Mouse (Mus musculus): ENCODE measurements at regions not wholly inside any gene's neighbourhood (a gene's known extent, or its start where the extent isn't known, plus 50 kb on each side); places are given as distances from the start of the nearest gene placed in this dataset.

- Histone ChIP-seq H3K4me3 (ENCODE audit: insufficient read depth, low read length) (no peak overlapping the region), H3K4me1 (ENCODE audit: control insufficient read depth, insufficient read depth, low read length) (peaks cover 2% of the 10 kb centered on the region; the same call in 1 of the 2 replicates), H3K27ac (ENCODE audit: insufficient read depth, low read length) (no peak overlapping the region)
- TF ChIP-seq POLR2A (IDR thresholded peaks at IDR 0.05; ENCODE audit: extremely low read depth, insufficient read depth, low read length) (no peak), CTCF (IDR thresholded peaks at IDR 0.05; ENCODE audit: extremely low read depth, insufficient read depth, low read length) (no peak)
Measured at GRCm38 (mm10) chr6:101518904-101519701, 141.4 kb upstream of the Pdzrn3 start.

- no peak overlapping the region for H3K4me3 ChIP-seq (ENCODE audit: insufficient read depth, low read length)
- H3K4me1 ChIP-seq (ENCODE audit: control insufficient read depth, insufficient read depth, low read length), result peaks cover 2% of the 10 kb centered on the region; the same call in 1 of the 2 replicates
- no peak overlapping the region for H3K27ac ChIP-seq (ENCODE audit: insufficient read depth, low read length)
- no peak for TF ChIP-seq CTCF (IDR thresholded peaks at IDR 0.05; ENCODE audit: extremely low read depth, insufficient read depth, low read length)
- no peak for TF ChIP-seq POLR2A (IDR thresholded peaks at IDR 0.05; ENCODE audit: extremely low read depth, insufficient read depth, low read length)
Measured at GRCm38 (mm10) chr6:101517584-101517983, 139.9 kb upstream of the Pdzrn3 start.

DNA sequence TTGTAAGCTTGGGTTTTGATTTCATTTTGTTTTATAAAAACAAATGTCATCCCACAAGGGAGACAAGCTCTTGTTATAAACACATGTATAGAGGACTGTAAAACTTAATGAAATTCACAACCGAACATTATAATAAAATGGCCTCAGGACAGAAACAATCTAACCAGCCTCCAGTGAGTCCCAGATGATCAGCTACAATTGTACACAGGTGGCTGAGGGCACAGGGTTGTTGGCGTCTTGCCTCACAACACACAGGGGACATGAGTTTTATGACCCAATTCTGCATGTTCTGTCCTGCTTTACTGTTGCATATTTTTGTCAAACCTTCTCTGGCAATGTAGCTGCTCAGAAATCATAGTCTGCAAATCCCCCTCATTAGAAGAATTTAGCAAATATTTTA is 136.0 kb upstream of the Pdzrn3 start:
- TF ChIP-seq CTCF (IDR thresholded peaks at IDR 0.05; ENCODE audit: extremely low read depth, insufficient read depth, low read length), result no peak
- no peak for TF ChIP-seq POLR2A (IDR thresholded peaks at IDR 0.05; ENCODE audit: extremely low read depth, insufficient read depth, low read length)
- H3K4me3 ChIP-seq (ENCODE audit: insufficient read depth, low read length), result no peak overlapping the region
- no peak overlapping the region for H3K27ac ChIP-seq (ENCODE audit: insufficient read depth, low read length)
- no peaks in the 10 kb centered on the region; the same call in 1 of the 2 replicates for H3K4me1 ChIP-seq (ENCODE audit: control insufficient read depth, insufficient read depth, low read length)

GRCm38 (mm10) chr6:101502149-101502548 is 124.5 kb upstream of the Pdzrn3 start:
- Histone ChIP-seq H3K4me1 (ENCODE audit: control insufficient read depth, insufficient read depth, low read length) (peaks cover 4% of the 10 kb centered on the region), H3K27ac (ENCODE audit: insufficient read depth, low read length) (no peak overlapping the region; the same call in 1 of the 2 replicates), H3K4me3 (ENCODE audit: insufficient read depth, low read length) (no peak overlapping the region)
- TF ChIP-seq POLR2A (IDR thresholded peaks at IDR 0.05; ENCODE audit: extremely low read depth, insufficient read depth, low read length), result no peak
- TF ChIP-seq CTCF (IDR thresholded peaks at IDR 0.05; ENCODE audit: extremely low read depth, insufficient read depth, low read length), result no peak

DNA sequence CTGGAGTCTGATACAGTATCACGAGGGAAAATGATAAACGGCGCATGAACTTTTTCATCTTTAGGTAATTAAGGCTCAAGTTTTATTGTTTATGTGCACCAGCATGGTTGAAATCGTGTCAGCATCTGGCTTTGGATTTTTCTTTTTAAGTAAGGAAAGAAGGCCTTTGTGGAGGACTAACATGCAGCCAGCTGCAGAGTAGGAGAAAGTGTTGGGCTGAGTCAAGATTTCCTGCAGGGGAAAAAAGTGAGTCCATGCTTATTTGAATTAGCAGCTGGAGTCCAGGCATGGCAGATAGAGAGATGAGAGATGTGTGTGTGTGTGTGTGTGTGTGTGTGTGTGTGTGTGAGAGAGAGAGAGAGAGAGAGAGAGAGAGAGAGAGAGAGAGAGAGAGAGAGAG is 124.0 kb upstream of the Pdzrn3 start:
- Histone ChIP-seq H3K27ac (ENCODE audit: insufficient read depth, low read length) (peak overlapping the region; percentile 56), H3K4me1 (ENCODE audit: control insufficient read depth, insufficient read depth, low read length) (peaks cover 4% of the 10 kb centered on the region), H3K4me3 (ENCODE audit: insufficient read depth, low read length) (no peak overlapping the region)
- TF ChIP-seq POLR2A (IDR thresholded peaks at IDR 0.05; ENCODE audit: extremely low read depth, insufficient read depth, low read length) (no peak), CTCF (IDR thresholded peaks at IDR 0.05; ENCODE audit: extremely low read depth, insufficient read depth, low read length) (no peak)

- TF ChIP-seq POLR2A (IDR thresholded peaks at IDR 0.05; ENCODE audit: extremely low read depth, insufficient read depth, low read length) (no peak), CTCF (IDR thresholded peaks at IDR 0.05; ENCODE audit: extremely low read depth, insufficient read depth, low read length) (no peak)
- H3K4me3 ChIP-seq (ENCODE audit: insufficient read depth, low read length), result no peak overlapping the region
- no peak overlapping the region for H3K27ac ChIP-seq (ENCODE audit: insufficient read depth, low read length)
- peaks cover 4% of the 10 kb centered on the region for H3K4me1 ChIP-seq (ENCODE audit: control insufficient read depth, insufficient read depth, low read length)
Measured at GRCm38 (mm10) chr6:101500202-101500601, 122.5 kb upstream of the Pdzrn3 start.

DNA sequence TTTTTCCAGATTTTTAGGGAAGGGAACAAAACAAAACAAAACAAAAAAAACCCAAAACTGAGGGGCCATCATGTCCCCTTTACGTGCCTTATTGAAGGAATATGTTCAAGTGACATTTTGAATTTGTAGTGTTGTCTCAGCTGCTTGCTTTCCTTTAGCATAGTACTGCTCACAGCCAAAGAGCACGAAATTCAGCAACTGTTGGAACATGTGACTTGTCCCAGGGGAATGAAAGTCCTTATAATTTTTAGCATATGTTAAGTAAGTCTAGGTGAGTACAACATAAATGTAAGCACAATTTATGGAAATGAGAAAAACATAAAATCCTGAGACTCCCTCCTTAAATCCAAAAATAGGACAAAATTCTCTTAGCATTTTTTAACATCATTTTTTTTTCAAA is 110.8 kb upstream of the Pdzrn3 start:
- TF ChIP-seq CTCF (IDR thresholded peaks at IDR 0.05; ENCODE audit: extremely low read depth, insufficient read depth, low read length) (no peak), POLR2A (IDR thresholded peaks at IDR 0.05; ENCODE audit: extremely low read depth, insufficient read depth, low read length) (no peak)
- no peak overlapping the region for H3K27ac ChIP-seq (ENCODE audit: insufficient read depth, low read length)

DNA sequence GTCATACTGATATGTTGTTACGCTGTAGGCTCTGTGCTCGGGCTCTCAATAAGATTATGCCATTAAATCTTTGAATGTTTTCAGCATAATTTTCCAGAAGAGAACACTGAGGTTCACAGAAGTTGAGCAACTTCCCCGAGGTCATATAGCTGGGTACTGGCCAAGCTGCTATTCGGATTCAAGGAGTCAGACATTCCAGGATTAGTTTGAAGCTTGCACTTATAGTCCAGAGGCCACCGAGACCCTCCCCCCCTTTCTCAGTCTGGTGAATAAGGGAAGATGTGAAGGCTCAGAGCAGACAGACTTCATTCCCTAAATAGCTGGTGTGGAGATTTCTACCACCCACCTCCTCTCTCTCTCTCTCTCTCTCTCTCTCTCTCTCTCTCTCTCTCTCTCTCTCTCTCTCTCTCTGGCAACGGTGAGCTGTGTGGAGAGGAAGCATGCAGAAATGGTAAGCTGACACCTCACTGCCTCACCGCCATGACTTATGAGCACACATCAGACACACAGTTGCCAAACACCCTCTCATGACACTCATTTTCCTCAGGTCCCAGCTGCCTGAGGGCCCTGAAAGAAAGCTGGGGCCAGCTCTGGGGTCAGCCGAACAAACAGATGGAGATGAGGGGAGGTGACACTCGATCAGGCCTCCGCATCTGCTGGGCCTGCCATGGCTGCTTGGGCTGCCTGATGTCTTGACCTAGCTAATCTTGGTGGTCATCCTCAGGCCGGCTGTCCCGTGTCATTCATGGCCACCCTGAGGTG is 107.0 kb upstream of the Pdzrn3 start:
- no peak for TF ChIP-seq CTCF (IDR thresholded peaks at IDR 0.05; ENCODE audit: extremely low read depth, insufficient read depth, low read length)
- no peak for TF ChIP-seq POLR2A (IDR thresholded peaks at IDR 0.05; ENCODE audit: extremely low read depth, insufficient read depth, low read length)
- peak overlapping the region; percentile 81; the same call in 1 of the 2 replicates for H3K27ac ChIP-seq (ENCODE audit: insufficient read depth, low read length)
- H3K4me3 ChIP-seq (ENCODE audit: insufficient read depth, low read length), result no peak overlapping the region
- peaks cover 12% of the 10 kb centered on the region for H3K4me1 ChIP-seq (ENCODE audit: control insufficient read depth, insufficient read depth, low read length)

More for the DNA sequence above, 110.8 kb upstream of the Pdzrn3 start:
- Histone ChIP-seq H3K4me3 (ENCODE audit: insufficient read depth, low read length) (no peak overlapping the region), H3K4me1 (ENCODE audit: control insufficient read depth, insufficient read depth, low read length) (peaks cover 6% of the 10 kb centered on the region)

DNA sequence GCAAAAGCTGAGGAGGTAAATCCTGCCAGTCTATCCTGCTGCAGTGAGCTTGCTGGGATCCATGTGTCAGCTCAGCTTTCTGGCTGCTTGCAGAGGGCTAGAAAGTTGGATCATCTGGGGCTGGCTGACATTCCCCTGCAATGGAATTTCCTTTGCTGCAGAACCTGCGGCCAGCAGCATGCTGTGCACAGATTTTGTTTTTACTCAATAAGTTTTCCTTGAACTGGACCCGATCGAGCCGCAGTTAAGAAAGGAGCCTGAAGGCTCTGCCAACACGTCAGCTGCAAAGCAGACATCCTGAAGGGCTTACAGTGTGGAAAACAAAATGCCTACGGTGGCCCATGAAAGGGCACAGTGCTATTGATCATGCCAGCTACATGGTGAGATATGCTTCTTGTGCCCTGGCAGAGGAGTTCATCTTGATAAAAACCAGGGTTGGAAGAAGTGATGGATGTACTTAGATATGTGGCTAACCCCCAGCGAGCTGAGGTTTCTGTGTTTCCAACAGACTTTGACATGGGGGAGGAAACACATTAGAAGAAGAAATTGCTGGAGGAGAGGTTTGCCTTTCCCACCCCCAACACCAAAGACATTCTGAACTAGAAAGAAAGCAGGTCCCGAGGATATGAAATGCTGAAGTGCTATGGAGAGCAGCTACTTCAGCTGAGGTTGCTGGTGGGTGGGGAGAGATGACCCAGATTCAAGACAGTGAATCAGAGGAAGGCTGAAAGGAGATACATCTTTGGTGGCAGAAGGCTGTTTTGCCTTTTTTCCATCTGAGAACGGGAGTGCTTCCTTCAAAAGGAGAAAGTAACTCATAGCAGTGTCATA is 105.2 kb upstream of the Pdzrn3 start:
- Histone ChIP-seq H3K4me3 (ENCODE audit: insufficient read depth, low read length) (no peak overlapping the region), H3K27ac (ENCODE audit: insufficient read depth, low read length) (peak overlapping the region; percentile 65), H3K4me1 (ENCODE audit: control insufficient read depth, insufficient read depth, low read length) (peaks cover 12% of the 10 kb centered on the region)
- TF ChIP-seq CTCF (IDR thresholded peaks at IDR 0.05; ENCODE audit: extremely low read depth, insufficient read depth, low read length) (no peak), POLR2A (IDR thresholded peaks at IDR 0.05; ENCODE audit: extremely low read depth, insufficient read depth, low read length) (no peak; the same call in 1 of the 2 replicates)

Data from cortical plate, adult 2 months (tissue).